Mouse (Mus musculus): ENCODE measurements around the gene Zmynd8. TPM values are rescaled to one million over a fixed set of nuclear protein-coding genes. Genes with fewer than 3 reads are reported as not detected.
A peak's percentile ranks its signal among the peaks of the same experiment; 100 is the strongest.

Zmynd8 gene
- polyA plus RNA-seq, 1 experiment from 2014 or later: 42.4 TPM

- Histone ChIP-seq H3K4me3 (no peak overlapping the region), H3K9me3 (peaks cover 6% of the 10 kb centered on the region; the same call in 1 of the 2 replicates), H3K4me1 (peaks cover 16% of the 10 kb centered on the region), H3K9ac (no peak overlapping the region), H3K27me3 (replicated peaks) (no peaks in the 10 kb centered on the region), H3K4me2 (no peak overlapping the region), H3K36me3 (no peaks in the 10 kb centered on the region), H3K27ac (replicated peaks) (no peak overlapping the region; the same call in 1 of the 2 replicates)
- no peak for ATAC-seq (ENCODE audit: extremely low read depth, insufficient number of reproducible peaks, low FRiP score, low TSS enrichment)
- 80% methylated on average over 3 of the region's 3 CpGs for WGBS
Measured at GRCm38 (mm10) chr2:165922994-165923393, 24.2 kb upstream of the Zmynd8 start.

GRCm38 (mm10) chr2:165922047-165922728, 23.4 kb upstream of the Zmynd8 start:
- no peak overlapping the region for H3K27ac ChIP-seq (replicated peaks)
- 54% methylated on average over 13 of the region's 13 CpGs for WGBS
- no peak overlapping the region for H3K4me2 ChIP-seq
- no peak for ATAC-seq (ENCODE audit: extremely low read depth, insufficient number of reproducible peaks, low FRiP score, low TSS enrichment)
- H3K36me3 ChIP-seq: no peaks in the 10 kb centered on the region
- no peak overlapping the region for H3K9ac ChIP-seq
- no peaks in the 10 kb centered on the region for H3K9me3 ChIP-seq
- H3K27me3 ChIP-seq (replicated peaks): no peaks in the 10 kb centered on the region
- no peak overlapping the region for H3K4me3 ChIP-seq
- H3K4me1 ChIP-seq: peaks cover 16% of the 10 kb centered on the region

GRCm38 (mm10) chr2:165914298-165914697, 15.5 kb upstream of the Zmynd8 start:
- 3% methylated on average over 11 of the region's 11 CpGs for WGBS
- Histone ChIP-seq H3K36me3 (no peaks in the 10 kb centered on the region), H3K9me3 (no peaks in the 10 kb centered on the region), H3K4me3 (no peak overlapping the region), H3K4me2 (peak overlapping the region; percentile 55), H3K9ac (peak overlapping the region; percentile 53), H3K4me1 (peaks cover 13% of the 10 kb centered on the region), H3K27me3 (replicated peaks) (no peaks in the 10 kb centered on the region), H3K27ac (replicated peaks) (peak overlapping the region; percentile 87)
- peak; percentile 78 for ATAC-seq (ENCODE audit: extremely low read depth, insufficient number of reproducible peaks, low FRiP score, low TSS enrichment)

- H3K27ac ChIP-seq (replicated peaks): no peak overlapping the region
- peaks cover 13% of the 10 kb centered on the region for H3K4me1 ChIP-seq
- no peaks in the 10 kb centered on the region for H3K9me3 ChIP-seq
- 0 out of 2 replicates have a peak overlapping the region, but pooled peaks have one; percentile 10 for H3K9ac ChIP-seq
- ATAC-seq (ENCODE audit: extremely low read depth, insufficient number of reproducible peaks, low FRiP score, low TSS enrichment): no peak
- no peak overlapping the region for H3K4me3 ChIP-seq
- no peak overlapping the region for H3K4me2 ChIP-seq
- H3K36me3 ChIP-seq: no peaks in the 10 kb centered on the region
- 65% methylated on average over 7 of the region's 7 CpGs for WGBS
- no peaks in the 10 kb centered on the region for H3K27me3 ChIP-seq (replicated peaks)
Measured at GRCm38 (mm10) chr2:165913073-165913472, 14.3 kb upstream of the Zmynd8 start.

GRCm38 (mm10) chr2:165909731-165910130, 10.9 kb upstream of the Zmynd8 start:
- no peaks in the 10 kb centered on the region for H3K27me3 ChIP-seq (replicated peaks)
- no peaks in the 10 kb centered on the region for H3K36me3 ChIP-seq
- H3K4me3 ChIP-seq: no peak overlapping the region
- no peaks in the 10 kb centered on the region for H3K9me3 ChIP-seq
- H3K4me2 ChIP-seq: no peak overlapping the region
- ATAC-seq (ENCODE audit: extremely low read depth, insufficient number of reproducible peaks, low FRiP score, low TSS enrichment): no peak
- H3K4me1 ChIP-seq: peaks cover 37% of the 10 kb centered on the region
- H3K9ac ChIP-seq: no peak overlapping the region
- no peak overlapping the region for H3K27ac ChIP-seq (replicated peaks)

- peaks cover 30% of the 10 kb centered on the region for H3K4me1 ChIP-seq
- H3K36me3 ChIP-seq: no peaks in the 10 kb centered on the region
- WGBS: 48% methylated on average over 7 of the region's 8 CpGs
- H3K27me3 ChIP-seq (replicated peaks): no peaks in the 10 kb centered on the region
- no peak overlapping the region for H3K4me2 ChIP-seq
- ATAC-seq (ENCODE audit: extremely low read depth, insufficient number of reproducible peaks, low FRiP score, low TSS enrichment): no peak
- H3K4me3 ChIP-seq: no peak overlapping the region
- H3K9ac ChIP-seq: peak overlapping the region; percentile 28; the same call in 1 of the 2 replicates
- H3K9me3 ChIP-seq: no peaks in the 10 kb centered on the region
- H3K27ac ChIP-seq (replicated peaks): no peak overlapping the region
Measured at GRCm38 (mm10) chr2:165907199-165907598, 8.4 kb upstream of the Zmynd8 start.

GRCm38 (mm10) chr2:165906332-165906945, 7.6 kb upstream of the Zmynd8 start:
- WGBS: 22% methylated on average over 15 of the region's 15 CpGs
- Histone ChIP-seq H3K9me3 (no peaks in the 10 kb centered on the region), H3K4me3 (no peak overlapping the region), H3K4me2 (peak overlapping the region; percentile 18), H3K36me3 (no peaks in the 10 kb centered on the region), H3K27me3 (replicated peaks) (no peaks in the 10 kb centered on the region), H3K4me1 (peaks cover 30% of the 10 kb centered on the region), H3K27ac (replicated peaks) (peak overlapping the region; percentile 36; the same call in 1 of the 2 replicates), H3K9ac (peak overlapping the region; percentile 25)
- ATAC-seq (ENCODE audit: extremely low read depth, insufficient number of reproducible peaks, low FRiP score, low TSS enrichment): no peak

- no peak for ATAC-seq (ENCODE audit: extremely low read depth, insufficient number of reproducible peaks, low FRiP score, low TSS enrichment)
- Histone ChIP-seq H3K9ac (no peak overlapping the region), H3K27me3 (replicated peaks) (no peaks in the 10 kb centered on the region), H3K36me3 (no peaks in the 10 kb centered on the region), H3K4me2 (no peak overlapping the region), H3K27ac (replicated peaks) (peak overlapping the region; percentile 84), H3K9me3 (no peaks in the 10 kb centered on the region), H3K4me3 (no peak overlapping the region), H3K4me1 (peaks cover 55% of the 10 kb centered on the region)
- WGBS: 55% methylated on average over 3 of the region's 3 CpGs
Measured at GRCm38 (mm10) chr2:165901127-165901384, 2.2 kb upstream of the Zmynd8 start.

GRCm38 (mm10) chr2:165900351-165901126, 1.7 kb upstream of the Zmynd8 start:
- peak overlapping the region; percentile 55 for H3K4me2 ChIP-seq
- no peak; the same call in 1 of the 2 replicates for ATAC-seq (ENCODE audit: extremely low read depth, insufficient number of reproducible peaks, low FRiP score, low TSS enrichment)
- peak overlapping the region; percentile 84 for H3K27ac ChIP-seq (replicated peaks)
- no peaks in the 10 kb centered on the region for H3K36me3 ChIP-seq
- H3K9ac ChIP-seq: peak overlapping the region; percentile 69
- 17% methylated on average over 23 of the region's 23 CpGs for WGBS
- peaks cover 55% of the 10 kb centered on the region for H3K4me1 ChIP-seq
- H3K9me3 ChIP-seq: no peaks in the 10 kb centered on the region
- H3K27me3 ChIP-seq (replicated peaks): no peaks in the 10 kb centered on the region
- no peak overlapping the region for H3K4me3 ChIP-seq

- WGBS: 13% methylated on average over 3 of the region's 3 CpGs
Measured at GRCm38 (mm10) chr2:165899923-165900322, 1.1 kb upstream of the Zmynd8 start.

GRCm38 (mm10) chr2:165899474-165899873, 658 bp upstream of the Zmynd8 start:
- no peaks in the 10 kb centered on the region for H3K27me3 ChIP-seq (replicated peaks)
- H3K9me3 ChIP-seq: no peaks in the 10 kb centered on the region
- H3K27ac ChIP-seq (replicated peaks): peak overlapping the region; percentile 84
- H3K4me1 ChIP-seq: peaks cover 53% of the 10 kb centered on the region
- no peak overlapping the region for H3K4me3 ChIP-seq
- no peak for ATAC-seq (ENCODE audit: extremely low read depth, insufficient number of reproducible peaks, low FRiP score, low TSS enrichment)
- no peaks in the 10 kb centered on the region for H3K36me3 ChIP-seq
- WGBS: 45% methylated on average over 6 of the region's 6 CpGs
- no peak overlapping the region for H3K9ac ChIP-seq
- peak overlapping the region; percentile 55 for H3K4me2 ChIP-seq

More at GRCm38 (mm10) chr2:165899923-165900322, 1.1 kb upstream of the Zmynd8 start:
- H3K4me2 ChIP-seq: peak overlapping the region; percentile 55
- no peaks in the 10 kb centered on the region for H3K27me3 ChIP-seq (replicated peaks)
- no peak overlapping the region for H3K4me3 ChIP-seq
- H3K9ac ChIP-seq: 0 out of 2 replicates have a peak overlapping the region, but pooled peaks have one; percentile 69
- ATAC-seq (ENCODE audit: extremely low read depth, insufficient number of reproducible peaks, low FRiP score, low TSS enrichment): 0 out of 2 replicates have a peak, but pooled peaks have one; percentile 39
- H3K36me3 ChIP-seq: no peaks in the 10 kb centered on the region
- no peaks in the 10 kb centered on the region for H3K9me3 ChIP-seq
- H3K27ac ChIP-seq (replicated peaks): peak overlapping the region; percentile 84
- H3K4me1 ChIP-seq: peaks cover 55% of the 10 kb centered on the region
